Mouse (Mus musculus) Patski (cell line): ENCODE results near the gene E2f1. TPM values are rescaled to one million over a fixed set of nuclear protein-coding genes. Genes with fewer than 3 reads are reported as not detected.

Source experiments
- ATAC-seq: fragments of 100-300 bp; one replicate; pipeline ENCODE4 v1.8.0; 2021
- CTCF ChIA-PET: fragments of 350-600 bp; sonication (Branson Sonifier 250); formaldehyde crosslinking; loops from one replicate; lab custom pipeline; 2022; ENCODE audit warnings: inconsistent platforms; lab: Charles Lee
- POLR2A ChIA-PET: fragments of 350-600 bp; sonication (Branson Sonifier 250); formaldehyde crosslinking; loops from one replicate; lab custom pipeline; 2022; ENCODE audit warnings: antibody characterized with exemption, inconsistent platforms; lab: Charles Lee
- DNase-seq: peaks from one replicate; pipeline ENCODE4 v3.0.0-alpha.2; 2011; ENCODE audit warnings: low read depth, low spot score
- H3K27me3 ChIP-seq: fragments of 371-371 bp; one replicate; pipeline ENCODE4 v1.5.1; 2021
- CTCF ChIP-seq: fragments of 100-300 bp; IDR thresholded peaks from one replicate; pipeline ENCODE4 v1.5.1; 2021
- in situ Hi-C: fragments of 300-500 bp; cut with MboI; formaldehyde crosslinking; loops from 3 replicates; pipeline ENCODE4 v1.11.1; 2018; ENCODE audit warnings: low pct_unique_long_range_greater_than_20kb, mixed read lengths
- polyA plus RNA-seq: library from polyadenylated mRNA; unstranded; gene quantifications from one replicate; pipeline ENCODE4 v1.2.3, GENCODE M21; 2021

The E2f1 gene
- polyA plus RNA-seq, 1 experiment from 2014 or later: 17.7 TPM

DNA sequence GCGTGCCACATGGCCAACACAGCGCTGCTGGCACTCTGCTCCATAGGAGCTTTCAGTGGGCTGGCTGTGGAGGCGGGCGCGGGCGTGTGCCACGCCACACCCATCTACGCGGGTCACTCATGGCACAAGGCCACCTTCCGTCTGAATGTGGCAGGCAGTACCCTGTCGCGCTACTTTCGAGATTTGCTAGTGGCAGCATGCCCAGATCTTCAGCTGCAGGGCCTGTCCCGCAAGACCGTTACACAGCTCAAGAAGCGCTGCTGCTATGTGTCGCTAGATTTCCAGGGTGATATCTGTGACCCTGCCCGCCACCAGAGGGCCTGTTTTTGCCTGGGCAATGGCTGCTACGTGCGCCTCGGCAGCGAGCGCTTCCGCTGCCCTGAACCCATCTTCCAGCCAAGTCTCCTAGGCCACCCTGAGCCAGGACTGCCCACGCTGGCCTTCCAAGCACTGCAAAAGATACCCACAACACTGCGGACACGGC lies 17.2 kb downstream of the E2f1 start:
- in situ Hi-C loops: no loop called here
- TF ChIP-seq CTCF: no peak
- ATAC-seq: no peak
- ChIA-PET CTCF (interaction anchor here (1.1 kb wide), 1 partner anchor 13 kb away, joined by 4 read pairs; no protein-coding TSS in a partner anchor), POLR2A (no interaction called here)
- no peak for DNase-seq
- no peaks in the 10 kb centered on the region for H3K27me3 ChIP-seq

GRCm38 (mm10) chr2:154551927-154552326 lies 17.8 kb downstream of the E2f1 start:
- ChIA-PET CTCF (interaction anchor here (1.1 kb wide), 1 partner anchor 13 kb away, joined by 4 read pairs; no protein-coding TSS in a partner anchor), POLR2A (no interaction called here)
- in situ Hi-C loops: no loop called here
- no peak for TF ChIP-seq CTCF
- ATAC-seq (no peak), DNase-seq (no peak)
- no peaks in the 10 kb centered on the region for H3K27me3 ChIP-seq

GRCm38 (mm10) chr2:154551476-154551875 lies 18.2 kb downstream of the E2f1 start, which contains the start of gene Actl10:
TSS of gene Actl10 (plus strand) at chr2:154551776.
- ChIA-PET POLR2A (no interaction called here), CTCF (no interaction called here)
- TF ChIP-seq CTCF: no peak
- DNase-seq: no peak
- in situ Hi-C loops: no loop called here
- no peak for ATAC-seq
- no peaks in the 10 kb centered on the region for H3K27me3 ChIP-seq

GRCm38 (mm10) chr2:154550937-154551336 lies 18.8 kb downstream of the E2f1 start:
- no peak for TF ChIP-seq CTCF
- CTCF ChIA-PET: interaction anchor here (1.1 kb wide), 1 partner anchor 18 kb away, joined by 3 read pairs; no protein-coding TSS in a partner anchor
- POLR2A ChIA-PET: no interaction called here
- ATAC-seq (no peak), DNase-seq (no peak)
- no peaks in the 10 kb centered on the region for H3K27me3 ChIP-seq
- in situ Hi-C loops: no loop called here

- no peaks in the 10 kb centered on the region for H3K27me3 ChIP-seq
These were observed 19.9 kb downstream of the E2f1 start for GRCm38 (mm10) chr2:154549886-154550189.

DNA sequence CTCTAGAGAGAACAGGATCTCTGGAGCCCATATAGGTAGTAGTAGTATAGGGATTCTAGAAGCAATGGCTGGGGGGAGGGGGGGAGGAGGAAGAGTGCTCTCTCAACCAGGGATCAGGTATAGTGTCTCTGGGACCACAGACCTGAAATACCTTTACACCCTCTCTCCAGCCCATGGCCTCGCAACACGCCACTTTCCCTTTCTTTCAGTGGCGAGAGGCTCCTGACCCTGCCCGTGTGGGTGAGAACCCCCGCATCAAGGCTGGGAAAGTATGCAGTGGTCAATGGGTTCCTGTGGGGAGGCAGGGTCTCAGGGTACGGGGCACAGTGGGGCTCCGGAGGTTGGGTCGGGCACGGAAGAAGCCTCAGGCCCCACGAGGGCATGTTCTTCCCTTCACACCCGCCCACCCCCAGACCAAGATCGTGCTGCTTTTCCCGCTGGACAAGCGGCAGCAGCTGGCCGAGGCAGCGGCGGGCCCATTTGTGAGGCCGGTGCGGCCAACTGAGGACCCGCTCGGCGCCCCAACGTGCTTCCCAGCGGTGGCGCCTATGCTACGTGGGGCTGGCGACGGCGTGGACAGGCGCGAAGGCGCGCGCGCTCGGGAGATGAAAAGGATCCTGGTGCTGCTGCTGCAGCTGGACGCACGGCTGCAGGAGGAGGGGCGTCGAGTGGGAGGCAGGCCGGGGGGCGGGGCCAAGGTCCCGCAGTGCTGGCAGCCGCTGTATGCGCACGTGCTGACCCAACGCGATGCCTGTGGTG lies 20.4 kb downstream of the E2f1 start:
- POLR2A ChIA-PET: interaction anchor here (0.7 kb wide), 1 partner anchor 19 kb away, joined by 3 read pairs; no protein-coding TSS in a partner anchor
- DNase-seq (no peak), ATAC-seq (no peak)
- no peaks in the 10 kb centered on the region for H3K27me3 ChIP-seq
- in situ Hi-C loops: no loop called here
- CTCF ChIA-PET: interaction anchor here (1.0 kb wide), 1 partner anchor 15 kb away, joined by 3 read pairs; no protein-coding TSS in a partner anchor
- TF ChIP-seq CTCF: no peak

More at GRCm38 (mm10) chr2:154549886-154550189, 19.9 kb downstream of the E2f1 start:
- in situ Hi-C loops: no loop called here
- no peak for TF ChIP-seq CTCF
- ATAC-seq (no peak), DNase-seq (no peak)
- CTCF ChIA-PET: interaction anchor here (0.8 to 1.1 kb wide), 2 partner anchors 17 to 37 kb away, joined by 3 read pairs; no protein-coding TSS in a partner anchor
- POLR2A ChIA-PET: interaction anchor here (0.7 kb wide), 1 partner anchor 19 kb away, joined by 3 read pairs; no protein-coding TSS in a partner anchor

DNA sequence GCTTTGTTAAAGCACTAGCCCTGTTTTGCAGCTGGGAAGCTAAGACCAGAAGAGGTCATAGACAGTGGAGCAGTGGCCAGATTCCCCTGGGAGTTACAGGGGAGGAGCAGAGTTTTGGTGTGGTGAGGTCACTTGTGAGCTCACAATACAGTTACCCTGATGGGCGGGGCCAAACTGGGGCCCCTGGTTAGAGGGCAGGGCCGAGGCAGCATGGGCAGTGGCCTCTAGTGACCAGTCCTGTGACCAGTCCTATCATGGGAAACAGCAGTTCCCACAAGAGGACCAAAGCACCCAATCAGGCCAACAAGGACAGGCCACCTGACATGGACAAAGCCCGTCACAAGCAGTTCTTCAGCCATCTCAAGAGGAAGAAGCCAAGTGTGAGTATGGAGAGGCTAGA lies 21.0 kb downstream of the E2f1 start:
- DNase-seq: no peak
- H3K27me3 ChIP-seq: no peaks in the 10 kb centered on the region
- in situ Hi-C loops: no loop called here

GRCm38 (mm10) chr2:154546711-154547110 lies 23.0 kb downstream of the E2f1 start, which contains the start of gene 1700003F12Rik:
TSS of gene 1700003F12Rik (plus strand) at chr2:154547085.
- H3K27me3 ChIP-seq: no peaks in the 10 kb centered on the region
- ATAC-seq (no peak), DNase-seq (no peak)
- TF ChIP-seq CTCF: no peak
- in situ Hi-C loops: no loop called here
- ChIA-PET POLR2A (no interaction called here), CTCF (no interaction called here)

More for the DNA sequence above, 21.0 kb downstream of the E2f1 start:
- ChIA-PET CTCF (interaction anchor here (1.0 to 1.2 kb wide), 2 partner anchors 15 to 16 kb away, joined by 3 read pairs; no protein-coding TSS in a partner anchor), POLR2A (no interaction called here)
- no peak for ATAC-seq
- no peak for TF ChIP-seq CTCF

DNA sequence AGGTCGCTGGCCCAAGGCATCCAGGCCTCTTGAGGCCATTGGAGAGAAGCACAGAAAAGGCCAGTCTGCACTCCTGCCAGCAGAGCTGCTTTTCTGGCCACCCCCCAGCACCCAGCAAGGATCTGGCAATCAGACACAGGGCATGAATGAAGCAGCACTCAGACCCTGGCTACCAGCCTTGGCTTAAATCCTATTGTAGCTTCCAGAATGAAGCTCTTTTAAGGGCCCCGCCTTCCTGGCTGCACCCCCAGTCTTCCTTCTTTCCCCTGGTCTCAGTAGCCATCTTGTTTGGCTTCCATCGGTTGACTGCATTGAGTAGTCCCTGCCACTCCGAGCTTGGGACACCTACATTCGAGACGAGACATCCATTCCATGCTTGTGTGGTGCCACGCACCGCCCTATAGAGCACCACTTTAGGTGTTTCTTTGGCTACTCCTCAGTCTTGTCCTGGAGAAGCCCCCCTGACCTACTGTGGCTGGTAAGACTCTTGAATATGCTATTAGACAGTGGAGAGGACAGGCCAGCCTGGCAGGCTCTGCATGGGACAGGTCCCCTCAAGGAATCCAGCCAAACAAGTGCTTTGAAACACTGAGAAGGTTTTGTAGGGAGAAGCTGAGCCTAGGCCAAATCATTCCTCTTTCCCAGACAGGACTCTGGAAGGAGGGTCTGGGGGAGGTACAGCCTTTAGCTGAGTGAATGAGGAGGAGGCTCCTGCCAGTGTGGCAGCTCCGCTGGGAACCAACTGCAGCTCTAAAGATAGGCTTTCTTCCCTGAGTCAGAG lies 25.9 kb downstream of the E2f1 start:
- TF ChIP-seq CTCF: no peak
- CTCF ChIA-PET: interaction anchor here (1.2 kb wide), 1 partner anchor 10 kb away, joined by 4 read pairs; no protein-coding TSS in a partner anchor
- DNase-seq: no peak
- no peak for ATAC-seq
- no peaks in the 10 kb centered on the region for H3K27me3 ChIP-seq
- in situ Hi-C loops: loop anchor here (5.0 kb wide), 1 partner anchor 126 kb away; no protein-coding TSS in a partner anchor
- POLR2A ChIA-PET: interaction anchor here (1.1 to 1.2 kb wide), 2 partner anchors 25 to 134 kb away, joined by 3 read pairs; no protein-coding TSS in a partner anchor

- DNase-seq: no peak
- no peak for ATAC-seq
- in situ Hi-C loops: loop anchor here (5.0 kb wide), 1 partner anchor 124 kb away; no protein-coding TSS in a partner anchor
- ChIA-PET POLR2A (no interaction called here), CTCF (interaction anchor here (2.7 kb wide), 1 partner anchor 13 kb away, joined by 12 read pairs; no protein-coding TSS in a partner anchor)
- H3K27me3 ChIP-seq: no peaks in the 10 kb centered on the region
- no peak for TF ChIP-seq CTCF
These were observed 28.1 kb downstream of the E2f1 start for GRCm38 (mm10) chr2:154541630-154542029.
